Mouse (Mus musculus) midbrain, embryonic 15.5 days (tissue): ENCODE results near the gene Thsd4. TPM values are rescaled to one million over a fixed set of nuclear protein-coding genes. Genes with fewer than 3 reads are reported as not detected.
A peak's percentile ranks its signal among the peaks of the same experiment; 100 is the strongest.

Experiments used
- ATAC-seq: fragments of 200-750 bp; cut with Nextera tagmentation; replicated peaks from 2 replicates; pipeline ENCODE4 v1.8.0; 2017; ENCODE audit warnings: moderate TSS enrichment
- H3K27ac ChIP-seq: fragments of 300-500 bp; sonication (generic); 2 replicates; pipeline ENCODE4 v1.5.1; 2015; ENCODE audit warnings: mild to moderate bottlenecking, inconsistent platforms
- H3K27me3 ChIP-seq: fragments of 300-500 bp; sonication (generic); replicated peaks from 2 replicates; pipeline ENCODE4 v1.6.1; 2015; ENCODE audit warnings: inconsistent platforms
- H3K36me3 ChIP-seq: fragments of 300-500 bp; sonication (generic); replicated peaks from 2 replicates; pipeline ENCODE4 v1.6.1; 2015; ENCODE audit warnings: inconsistent platforms
- H3K4me1 ChIP-seq: fragments of 300-500 bp; sonication (generic); 2 replicates; pipeline ENCODE4 v1.6.1; 2015; ENCODE audit warnings: inconsistent platforms
- H3K4me2 ChIP-seq: fragments of 300-500 bp; sonication (generic); 2 replicates; pipeline ENCODE4 v1.6.1; 2015; ENCODE audit warnings: inconsistent platforms, mild to moderate bottlenecking, moderate library complexity
- H3K4me3 ChIP-seq: fragments of 300-500 bp; sonication (generic); 2 replicates; pipeline ENCODE4 v1.5.1; 2015; ENCODE audit warnings: mild to moderate bottlenecking, inconsistent platforms
- H3K9ac ChIP-seq: fragments of 300-500 bp; sonication (generic); 2 replicates; pipeline ENCODE4 v1.6.1; 2015; ENCODE audit warnings: mild to moderate bottlenecking, inconsistent platforms
- H3K9me3 ChIP-seq: fragments of 300-500 bp; sonication (generic); 2 replicates; pipeline ENCODE4 v1.6.1; 2016; ENCODE audit warnings: inconsistent platforms
- WGBS: fragments of 180-500 bp; shearing (Covaris S2); methylation state at CpG from one replicate; pipeline ENCODE4 v1.1.7; 2015; ENCODE audit warnings: mixed read lengths; 5-methylcytosine and 5-hydroxymethylcytosine counted together
- polyA plus RNA-seq: library from polyadenylated mRNA; unstranded; fragments of >200 nt; fragmentation: Nextera tagmentation; extraction: Ambion mirVana; gene quantifications from 2 replicates; pipeline ENCODE4 v1.2.1, GENCODE M21; 2015

Thsd4 gene
- polyA plus RNA-seq, 1 experiment from 2014 or later = 6.4 TPM

DNA sequence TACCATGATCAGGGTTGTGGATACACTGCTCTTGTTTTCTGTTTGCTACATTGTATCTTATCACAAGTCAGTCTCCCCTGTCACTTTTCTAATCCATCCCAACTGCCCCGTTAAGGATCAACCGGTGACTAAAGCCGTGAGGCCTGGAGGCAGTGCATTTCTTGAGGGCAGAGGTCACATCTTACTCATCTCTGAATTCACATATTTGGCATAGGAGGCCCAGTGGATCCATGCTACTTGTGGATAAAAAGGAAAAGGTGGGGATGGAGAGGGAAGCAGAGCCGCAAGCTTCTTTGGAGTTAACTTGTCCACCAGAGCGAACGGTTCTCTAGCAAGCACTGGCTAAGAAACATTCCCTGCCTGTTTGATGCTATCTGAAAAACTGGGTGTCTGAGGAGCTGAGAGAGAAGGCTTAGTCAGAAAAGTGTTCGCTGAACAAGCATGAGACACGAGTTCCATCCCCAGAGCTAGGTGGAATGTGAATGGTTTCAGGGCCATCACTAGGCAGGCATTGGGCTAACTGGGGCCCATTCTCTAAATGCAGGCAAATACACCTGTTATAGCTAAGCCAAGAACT, 211.0 kb downstream of the Thsd4 start:
- no peaks in the 10 kb centered on the region for H3K36me3 ChIP-seq
- H3K9ac ChIP-seq = no peak overlapping the region
- H3K4me3 ChIP-seq = no peak overlapping the region
- no peak overlapping the region for H3K27ac ChIP-seq
- H3K9me3 ChIP-seq = no peaks in the 10 kb centered on the region
- no peaks in the 10 kb centered on the region for H3K27me3 ChIP-seq
- no peak for ATAC-seq
- H3K4me2 ChIP-seq = no peak overlapping the region
- WGBS = 68% methylated on average over 8 of the region's 8 CpGs
- peaks cover 28% of the 10 kb centered on the region for H3K4me1 ChIP-seq

DNA sequence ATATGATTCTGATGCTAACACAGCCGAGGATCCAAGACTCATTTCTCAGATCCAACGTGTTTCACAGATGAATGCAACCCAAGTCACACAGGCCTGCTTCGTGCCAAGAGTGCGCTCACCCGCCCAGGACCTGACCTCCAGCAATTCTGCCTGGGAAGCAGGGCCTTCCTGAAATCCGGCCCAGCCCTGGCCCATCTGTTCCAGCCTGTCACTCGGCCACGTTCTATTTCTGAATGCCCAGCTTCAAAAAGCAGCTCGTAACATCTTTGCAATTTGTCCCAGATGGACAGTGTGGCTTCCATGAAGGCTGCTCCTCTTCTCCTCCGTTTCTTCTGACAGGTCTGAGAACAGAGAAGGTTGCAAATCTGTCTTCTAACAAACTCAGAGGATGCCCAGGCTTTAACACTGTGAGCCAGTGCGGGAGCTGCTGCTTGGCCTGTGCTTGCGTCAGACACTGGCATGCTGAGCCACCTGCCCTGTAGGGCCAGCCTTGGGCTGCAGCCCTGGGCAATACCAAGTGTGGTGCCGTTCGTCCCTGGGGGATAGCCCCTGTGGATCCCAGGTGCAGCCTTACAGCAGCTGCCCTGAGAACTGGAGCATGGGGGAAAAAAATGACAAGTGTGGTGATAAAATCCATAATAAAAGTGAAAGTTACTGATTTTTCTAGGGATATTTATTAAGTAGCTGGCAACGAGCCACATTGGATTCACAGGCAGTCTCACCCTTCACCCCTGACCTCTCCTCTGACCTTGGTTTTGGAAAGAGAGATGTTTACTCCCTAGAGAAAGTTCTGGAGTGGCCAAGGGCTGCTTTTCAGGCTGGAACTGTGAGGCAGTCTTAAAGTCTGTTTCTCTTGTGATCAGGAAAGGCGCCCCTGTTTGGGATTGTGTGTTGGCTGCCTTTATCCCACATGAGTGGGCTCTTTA, 211.8 kb downstream of the Thsd4 start:
- Histone ChIP-seq H3K27ac (peak overlapping the region; percentile 51; the same call in 1 of the 2 replicates), H3K9me3 (no peaks in the 10 kb centered on the region), H3K4me3 (no peak overlapping the region), H3K4me1 (peaks cover 28% of the 10 kb centered on the region), H3K4me2 (no peak overlapping the region), H3K36me3 (no peaks in the 10 kb centered on the region), H3K27me3 (no peaks in the 10 kb centered on the region), H3K9ac (no peak overlapping the region)
- WGBS = 52% methylated on average over 16 of the region's 16 CpGs
- ATAC-seq = 0 out of 2 replicates have a peak, but pooled peaks have one; percentile 60

DNA sequence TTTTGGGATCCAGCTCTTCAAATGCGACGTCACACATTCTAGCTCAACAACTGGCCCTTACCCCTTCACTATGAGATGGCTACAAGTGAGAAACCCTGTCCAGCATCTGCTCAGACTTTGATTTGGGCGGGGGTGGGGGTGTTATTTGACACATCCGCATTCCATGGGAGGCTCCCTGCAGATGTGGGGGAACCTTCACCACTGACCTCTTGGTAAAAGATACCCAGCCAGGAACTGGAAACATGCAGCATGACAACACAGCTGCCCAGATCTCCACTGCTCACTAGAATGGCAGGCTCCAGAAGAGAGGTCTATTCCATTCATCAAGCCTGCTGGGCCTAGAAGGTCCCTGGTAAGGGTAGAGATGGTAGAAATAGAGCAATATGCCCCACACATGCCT, 213.7 kb downstream of the Thsd4 start:
- H3K9ac ChIP-seq = no peak overlapping the region
- 67% methylated on average over 4 of the region's 4 CpGs for WGBS
- no peak overlapping the region for H3K4me2 ChIP-seq
- H3K4me1 ChIP-seq = peaks cover 24% of the 10 kb centered on the region
- no peak for ATAC-seq
- H3K4me3 ChIP-seq = no peak overlapping the region
- H3K27me3 ChIP-seq = no peaks in the 10 kb centered on the region
- no peaks in the 10 kb centered on the region for H3K9me3 ChIP-seq
- H3K27ac ChIP-seq = no peak overlapping the region
- H3K36me3 ChIP-seq = no peaks in the 10 kb centered on the region

DNA sequence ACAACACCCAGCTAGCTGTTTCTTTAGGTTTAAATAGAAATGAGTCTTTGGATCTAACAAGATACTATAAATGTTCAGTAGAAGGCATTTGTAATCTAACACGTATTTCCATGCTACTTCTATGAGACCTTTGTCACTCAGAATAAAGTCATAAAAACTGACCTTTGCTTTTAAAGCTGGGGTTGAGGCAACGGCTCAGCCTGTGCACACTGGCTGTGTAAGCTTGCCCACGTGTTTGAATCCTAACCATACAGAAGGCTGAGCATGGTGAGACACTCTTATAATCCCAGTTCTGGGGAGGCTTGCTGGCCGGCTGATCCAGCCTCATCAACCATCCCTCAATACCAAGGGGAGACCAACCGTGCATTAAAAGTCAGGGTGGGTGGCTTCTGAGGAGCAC, 214.4 kb downstream of the Thsd4 start:
- no peaks in the 10 kb centered on the region for H3K27me3 ChIP-seq
- no peak for ATAC-seq
- H3K4me2 ChIP-seq = no peak overlapping the region
- no peak overlapping the region for H3K9ac ChIP-seq
- WGBS = 88% methylated on average over 5 of the region's 5 CpGs
- H3K4me1 ChIP-seq = peaks cover 24% of the 10 kb centered on the region
- no peaks in the 10 kb centered on the region for H3K36me3 ChIP-seq
- no peak overlapping the region for H3K27ac ChIP-seq
- no peak overlapping the region for H3K4me3 ChIP-seq
- no peaks in the 10 kb centered on the region for H3K9me3 ChIP-seq

DNA sequence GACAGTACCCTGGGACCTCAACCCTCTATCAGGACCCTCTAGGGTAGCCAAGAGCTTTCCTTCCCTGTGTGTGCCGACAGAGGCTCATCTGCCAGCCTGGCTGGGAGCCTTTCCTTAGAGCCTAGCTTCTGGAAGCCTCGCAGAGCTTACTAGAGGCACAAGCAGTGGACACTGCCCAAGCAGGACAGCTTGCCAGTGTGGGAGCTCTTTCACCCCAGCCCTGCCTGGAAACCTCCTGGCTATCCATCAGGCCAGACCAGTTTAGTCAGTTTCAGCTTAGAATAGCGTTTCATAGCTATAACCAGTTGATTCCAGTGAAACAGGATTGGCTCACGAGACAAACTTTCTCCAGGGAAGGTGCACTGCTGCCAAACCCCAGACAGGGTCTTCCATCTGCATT, 215.6 kb downstream of the Thsd4 start:
- H3K4me3 ChIP-seq = no peak overlapping the region
- H3K9ac ChIP-seq = no peak overlapping the region
- no peaks in the 10 kb centered on the region for H3K36me3 ChIP-seq
- no peaks in the 10 kb centered on the region for H3K9me3 ChIP-seq
- H3K4me1 ChIP-seq = peaks cover 16% of the 10 kb centered on the region
- no peak for ATAC-seq
- H3K27ac ChIP-seq = no peak overlapping the region
- no peak overlapping the region for H3K4me2 ChIP-seq
- 80% methylated on average over 4 of the region's 4 CpGs for WGBS
- H3K27me3 ChIP-seq = no peaks in the 10 kb centered on the region

DNA sequence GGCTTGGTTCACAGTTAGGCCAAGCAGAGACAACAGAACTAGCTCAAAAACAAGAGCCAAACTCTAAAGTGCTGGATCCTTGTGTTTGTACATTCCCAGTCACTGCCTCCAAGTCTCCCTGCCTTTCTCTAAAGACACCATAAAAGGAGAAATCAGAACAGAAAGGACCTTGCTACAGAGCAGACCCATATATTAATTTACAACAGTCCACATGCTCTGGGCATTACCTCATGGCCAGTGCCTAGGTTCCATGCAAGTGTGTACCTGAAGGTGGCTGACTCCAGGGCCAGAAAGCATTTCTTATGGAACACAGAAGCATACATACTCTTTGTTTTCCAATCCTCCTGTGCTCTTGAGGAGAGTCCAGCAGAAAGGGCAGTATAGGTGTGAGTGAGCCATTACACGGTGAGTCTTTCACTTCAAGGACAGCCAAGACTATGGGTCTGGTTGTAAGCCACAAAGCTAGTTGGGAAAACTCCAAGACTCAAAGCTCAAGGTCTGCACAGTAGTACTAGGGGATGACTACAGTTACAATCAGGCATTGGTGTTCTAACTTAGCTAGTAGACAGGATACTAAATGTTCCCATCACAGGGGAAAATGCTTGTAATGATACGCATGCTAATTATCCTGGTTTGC, 216.5 kb downstream of the Thsd4 start:
- Histone ChIP-seq H3K36me3 (no peaks in the 10 kb centered on the region), H3K9me3 (no peaks in the 10 kb centered on the region), H3K4me2 (no peak overlapping the region), H3K4me3 (no peak overlapping the region), H3K27ac (no peak overlapping the region), H3K4me1 (peaks cover 9% of the 10 kb centered on the region), H3K27me3 (no peaks in the 10 kb centered on the region), H3K9ac (no peak overlapping the region)
- ATAC-seq = no peak
- 92% methylated on average over 2 of the region's 2 CpGs for WGBS

DNA sequence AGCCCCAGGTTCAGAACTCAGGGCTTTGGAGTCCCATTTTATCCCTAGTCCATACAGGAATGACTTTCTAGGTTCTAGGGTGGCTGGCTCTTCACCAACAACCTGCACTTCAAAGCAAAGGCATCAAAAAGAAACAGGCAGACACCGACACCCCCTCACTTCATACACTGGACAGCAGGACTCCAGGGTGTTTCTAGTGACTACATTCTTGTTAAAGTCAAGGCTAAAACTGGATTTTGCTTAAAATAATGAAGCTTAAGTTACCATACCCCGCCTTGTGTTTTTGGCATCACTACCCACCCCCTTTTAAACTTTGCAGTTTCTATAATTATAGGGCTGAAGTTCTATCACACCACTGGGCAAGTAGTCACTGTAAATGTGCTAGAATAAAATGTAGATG, 225.6 kb downstream of the Thsd4 start:
- H3K27me3 ChIP-seq = no peaks in the 10 kb centered on the region
- H3K4me3 ChIP-seq = no peak overlapping the region
- H3K4me1 ChIP-seq = no peaks in the 10 kb centered on the region
- no peaks in the 10 kb centered on the region for H3K36me3 ChIP-seq
- no peak overlapping the region for H3K9ac ChIP-seq
- no peak overlapping the region for H3K4me2 ChIP-seq
- H3K9me3 ChIP-seq = no peaks in the 10 kb centered on the region
- ATAC-seq = no peak
- WGBS = 84% methylated on average over 2 of the region's 2 CpGs
- no peak overlapping the region for H3K27ac ChIP-seq

DNA sequence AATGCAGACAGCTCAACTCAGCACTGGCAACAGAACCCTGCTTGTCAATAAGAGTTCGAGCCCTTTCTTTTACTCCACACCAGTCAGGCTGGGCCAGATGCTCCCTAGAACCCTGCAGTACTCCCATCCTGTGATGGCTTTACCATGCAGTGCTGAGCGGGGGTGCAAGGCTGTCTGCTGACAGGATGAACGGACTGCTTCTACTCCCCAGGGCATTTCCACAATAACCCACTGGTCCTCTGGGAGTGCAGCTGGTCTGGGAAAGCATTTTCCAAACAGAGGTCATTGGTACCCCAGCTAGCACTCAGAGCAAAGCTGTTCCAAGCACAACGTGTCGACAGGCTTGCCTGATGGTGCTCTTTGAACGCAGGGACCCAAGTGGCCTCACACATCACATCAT, 226.6 kb downstream of the Thsd4 start:
- Histone ChIP-seq H3K4me1 (no peaks in the 10 kb centered on the region), H3K36me3 (no peaks in the 10 kb centered on the region), H3K9ac (no peak overlapping the region), H3K27me3 (no peaks in the 10 kb centered on the region), H3K4me2 (no peak overlapping the region), H3K9me3 (no peaks in the 10 kb centered on the region), H3K4me3 (no peak overlapping the region), H3K27ac (no peak overlapping the region)
- no peak for ATAC-seq
- 66% methylated on average over 6 of the region's 6 CpGs for WGBS

DNA sequence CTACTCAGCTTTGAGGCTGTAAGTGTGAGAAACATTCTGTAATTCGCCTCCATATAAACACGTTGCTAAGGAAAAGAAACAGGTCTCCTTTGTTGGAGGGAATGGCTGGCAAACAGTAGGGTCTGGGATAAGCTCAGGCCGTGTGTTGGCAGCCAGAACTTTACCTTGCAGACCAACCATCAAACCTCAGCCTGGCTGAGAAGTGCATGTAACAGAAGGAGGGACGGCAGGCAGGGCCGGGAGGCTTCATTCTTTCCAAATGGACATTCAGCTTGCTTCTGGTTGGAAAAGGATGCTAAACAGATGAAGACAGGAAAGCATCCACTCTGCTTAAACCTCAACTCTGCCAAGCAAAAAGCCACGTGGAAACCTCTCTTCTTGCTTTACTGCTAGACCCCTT, 228.7 kb downstream of the Thsd4 start:
- Histone ChIP-seq H3K9me3 (no peaks in the 10 kb centered on the region), H3K4me3 (no peak overlapping the region), H3K36me3 (no peaks in the 10 kb centered on the region), H3K27ac (no peak overlapping the region), H3K4me2 (no peak overlapping the region), H3K9ac (no peak overlapping the region), H3K27me3 (no peaks in the 10 kb centered on the region), H3K4me1 (no peaks in the 10 kb centered on the region)
- no peak for ATAC-seq
- WGBS = 78% methylated on average over 6 of the region's 6 CpGs

DNA sequence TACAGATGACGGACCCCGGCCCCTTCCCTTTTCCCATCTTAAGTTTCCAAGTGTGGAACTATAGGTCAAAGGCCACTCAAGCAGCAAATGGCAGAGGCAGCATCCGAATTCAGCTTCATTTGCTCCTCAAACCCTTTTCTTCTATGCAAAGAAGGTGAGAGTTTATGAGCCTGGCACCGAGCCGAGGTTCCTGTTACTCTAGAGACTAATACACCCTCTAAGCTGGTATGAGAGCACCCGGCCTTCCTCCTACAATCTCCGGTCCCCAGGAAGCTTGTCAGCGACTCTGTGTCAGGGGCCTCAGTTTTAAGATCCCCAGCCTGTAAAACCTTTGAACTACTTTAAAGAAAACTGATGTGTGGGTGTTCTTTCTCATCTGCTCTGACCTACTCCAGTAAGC, 231.1 kb downstream of the Thsd4 start:
- 84% methylated on average over 8 of the region's 8 CpGs for WGBS
- H3K36me3 ChIP-seq = no peaks in the 10 kb centered on the region
- H3K9me3 ChIP-seq = no peaks in the 10 kb centered on the region
- no peak overlapping the region for H3K4me2 ChIP-seq
- no peak overlapping the region for H3K27ac ChIP-seq
- H3K9ac ChIP-seq = no peak overlapping the region
- H3K4me1 ChIP-seq = no peaks in the 10 kb centered on the region
- H3K4me3 ChIP-seq = no peak overlapping the region
- no peak for ATAC-seq
- no peaks in the 10 kb centered on the region for H3K27me3 ChIP-seq

DNA sequence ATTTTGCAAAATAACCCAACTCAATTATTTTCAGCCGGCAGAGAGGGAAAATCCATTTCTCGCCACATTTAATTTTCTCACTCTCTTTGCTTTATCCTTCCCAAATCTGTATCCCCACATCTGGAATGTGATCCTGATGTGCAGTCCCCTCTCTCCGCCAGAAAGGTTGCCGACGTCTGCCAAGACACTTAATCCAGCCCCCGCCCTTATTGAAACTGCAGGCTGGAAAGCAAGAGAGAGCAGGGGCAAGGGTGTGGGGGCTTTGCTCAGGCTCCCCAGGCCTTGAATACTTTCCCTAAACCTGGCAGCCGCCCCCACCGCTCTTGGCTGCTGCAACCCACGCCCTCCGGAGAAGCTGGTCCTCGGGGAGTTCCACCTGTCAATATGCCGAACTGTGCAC, 233.1 kb downstream of the Thsd4 start:
- H3K4me3 ChIP-seq = no peak overlapping the region
- no peak overlapping the region for H3K9ac ChIP-seq
- H3K4me1 ChIP-seq = peaks cover 3% of the 10 kb centered on the region; the same call in 1 of the 2 replicates
- ATAC-seq = no peak
- H3K36me3 ChIP-seq = no peaks in the 10 kb centered on the region
- no peaks in the 10 kb centered on the region for H3K9me3 ChIP-seq
- no peaks in the 10 kb centered on the region for H3K27me3 ChIP-seq
- WGBS = 69% methylated on average over 12 of the region's 12 CpGs
- no peak overlapping the region for H3K4me2 ChIP-seq
- no peak overlapping the region for H3K27ac ChIP-seq

DNA sequence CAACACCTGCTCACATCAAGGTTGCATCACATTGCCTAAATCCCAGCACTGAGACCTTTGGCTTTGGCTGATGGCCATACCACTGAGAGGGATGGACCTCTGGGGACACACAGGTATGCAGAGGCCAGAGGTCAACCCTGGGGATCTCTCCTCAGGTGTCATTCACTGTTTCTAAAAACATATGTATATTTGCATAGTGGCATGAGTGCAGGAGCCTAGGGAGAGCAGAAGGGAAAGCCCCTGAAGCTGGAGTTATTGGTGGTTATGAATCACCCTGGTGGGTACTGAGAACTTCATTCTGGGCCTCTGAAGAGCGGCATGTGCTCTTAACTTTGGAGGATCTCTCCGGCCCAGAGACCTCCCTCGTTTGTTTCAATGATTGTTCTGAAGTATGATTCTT, 235.5 kb downstream of the Thsd4 start:
- no peak overlapping the region for H3K4me3 ChIP-seq
- no peaks in the 10 kb centered on the region for H3K9me3 ChIP-seq
- H3K36me3 ChIP-seq = no peaks in the 10 kb centered on the region
- H3K4me2 ChIP-seq = no peak overlapping the region
- WGBS = 97% methylated on average over 3 of the region's 3 CpGs
- no peak overlapping the region for H3K27ac ChIP-seq
- no peaks in the 10 kb centered on the region for H3K27me3 ChIP-seq
- H3K4me1 ChIP-seq = peaks cover 9% of the 10 kb centered on the region
- ATAC-seq = no peak
- no peak overlapping the region for H3K9ac ChIP-seq
